In the genomic region with DNA sequence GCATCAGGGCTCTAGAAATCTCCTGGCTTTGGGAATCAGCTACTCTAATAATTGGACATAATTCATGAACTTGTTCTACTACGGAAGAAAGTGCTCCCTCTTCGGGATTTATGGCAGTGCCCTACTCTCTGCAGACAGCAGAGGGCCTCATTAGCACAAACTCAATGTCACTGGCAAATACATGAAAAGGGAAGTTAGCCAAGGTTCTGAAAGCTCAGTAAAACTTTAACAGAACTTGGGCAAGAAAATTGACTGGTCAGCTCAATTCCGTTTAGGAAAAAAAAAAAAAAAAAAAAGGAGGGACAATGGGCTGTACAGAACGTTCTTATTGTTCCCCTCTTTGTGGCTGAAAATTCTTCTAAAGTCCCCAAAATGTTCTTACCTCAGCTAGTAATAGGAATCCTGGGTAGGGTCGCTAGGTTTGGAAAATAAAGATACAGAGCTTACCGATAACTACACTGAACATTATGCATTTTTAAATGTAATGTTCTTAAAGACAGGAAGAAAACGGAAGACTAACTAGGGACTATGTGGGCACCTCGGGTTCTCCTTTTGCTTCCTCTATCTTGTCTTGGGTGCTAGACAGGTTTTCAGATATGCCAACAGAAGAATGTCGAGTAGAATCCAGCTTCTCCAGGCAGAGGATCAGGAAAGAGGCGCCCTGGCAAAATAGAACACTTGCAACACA, we compare ENCODE assay signal across 8 mouse cellular contexts. TPM values are rescaled to one million over a fixed set of nuclear protein-coding genes. Genes with fewer than 3 reads are reported as not detected.
DNase-seq lines count a peak whose midpoint lies in the region; ATAC-seq and TF ChIP-seq lines count a peak whose summit lies in the region.

No protein-coding gene starts in this region.

- no peak overlapping the region for H3K9ac ChIP-seq in forebrain, postnatal 0 days
- H3K9ac ChIP-seq in forebrain, embryonic 11.5 days (ENCODE audit: low read length) = no peak overlapping the region
- no peak overlapping the region for H3K9ac ChIP-seq in forebrain, embryonic 12.5 days

- no peaks in the 10 kb centered on the region for H3K27me3 ChIP-seq in forebrain, postnatal 0 days (ENCODE audit: insufficient read depth, low read length)
- peaks cover 4% of the 10 kb centered on the region for H3K27me3 ChIP-seq in forebrain, embryonic 11.5 days (ENCODE audit: control insufficient read depth, insufficient read depth, low read length)
- H3K27me3 ChIP-seq in cerebellum, adult 2 months (ENCODE audit: control insufficient read depth, insufficient read depth, low read length) = no peaks in the 10 kb centered on the region
- H3K27me3 ChIP-seq in forebrain, embryonic 12.5 days = peaks cover 37% of the 10 kb centered on the region

- WGBS in forebrain, postnatal 0 days = 59% methylated on average over 10 of the region's 10 CpGs
- 65% methylated on average over 10 of the region's 10 CpGs for WGBS in forebrain, embryonic 11.5 days
- 47% methylated on average over 10 of the region's 10 CpGs for WGBS in cerebellum, adult 2 months
- 33% methylated on average over 8 of the region's 10 CpGs for WGBS in macrophage (ENCODE audit: missing documents)
- 60% methylated on average over 10 of the region's 10 CpGs for WGBS in forebrain, embryonic 12.5 days

- no peaks in the 10 kb centered on the region for H3K4me1 ChIP-seq in forebrain, postnatal 0 days (ENCODE audit: insufficient read depth)
- H3K4me1 ChIP-seq in forebrain, embryonic 11.5 days (replicated peaks; ENCODE audit: control insufficient read depth, insufficient read depth, low read length) = no peaks in the 10 kb centered on the region
- no peaks in the 10 kb centered on the region for H3K4me1 ChIP-seq in cerebellum, adult 2 months (ENCODE audit: control insufficient read depth, insufficient read depth, low read length)
- H3K4me1 ChIP-seq in forebrain, embryonic 12.5 days = no peaks in the 10 kb centered on the region

- ATAC-seq in forebrain, postnatal 0 days = no peak
- ATAC-seq in forebrain, embryonic 11.5 days (replicated peaks; ENCODE audit: low FRiP score) = no peak
- no peak for ATAC-seq in forebrain, embryonic 12.5 days (ENCODE audit: low FRiP score)

- H3K4me2 ChIP-seq in forebrain, postnatal 0 days (ENCODE audit: low read depth) = no peak overlapping the region
- no peak overlapping the region for H3K4me2 ChIP-seq in forebrain, embryonic 11.5 days (ENCODE audit: low read depth, low read length, severe bottlenecking)
- H3K4me2 ChIP-seq in forebrain, embryonic 12.5 days = no peak overlapping the region

- peak; percentile 58 for DNase-seq in forebrain, postnatal 0 days
- no peak for DNase-seq in forebrain, embryonic 11.5 days (ENCODE audit: low spot score)
- peak; percentile 40 to 43 for DNase-seq in right cerebral cortex, adult 2 months (ENCODE audit: low spot score in 2 of 2)
- no peak for DNase-seq in right cerebral cortex, postnatal 36 days (ENCODE audit: low spot score in 2 of 2)
- peak; percentile 32 to 42 for DNase-seq in cerebellum, adult 2 months
- peak; percentile 61 for DNase-seq in kidney, postnatal 10 days

- H3K36me3 ChIP-seq in forebrain, postnatal 0 days (ENCODE audit: insufficient read depth) = no peaks in the 10 kb centered on the region
- H3K36me3 ChIP-seq in forebrain, embryonic 11.5 days (ENCODE audit: control insufficient read depth, insufficient read depth, low read length) = no peaks in the 10 kb centered on the region
- H3K36me3 ChIP-seq in macrophage (ENCODE audit: inconsistent target) = no peaks in the 10 kb centered on the region
- no peaks in the 10 kb centered on the region for H3K36me3 ChIP-seq in forebrain, embryonic 12.5 days (replicated peaks)

- no peaks in the 10 kb centered on the region for H3K79me2 ChIP-seq in macrophage (ENCODE audit: inconsistent target)

- no peaks in the 10 kb centered on the region for H3K9me3 ChIP-seq in forebrain, postnatal 0 days (ENCODE audit: low read length)
- no peaks in the 10 kb centered on the region for H3K9me3 ChIP-seq in forebrain, embryonic 11.5 days (ENCODE audit: control insufficient read depth, low read length)
- H3K9me3 ChIP-seq in forebrain, embryonic 12.5 days = no peaks in the 10 kb centered on the region

- peak; percentile 75 for TF ChIP-seq CTCF in forebrain, postnatal 0 days (IDR thresholded peaks at IDR 0.05; ENCODE audit: low read depth)
- peak; percentile 54 for TF ChIP-seq CTCF in cerebellum, adult 2 months (IDR thresholded peaks at IDR 0.05; ENCODE audit: borderline replicate concordance, insufficient read depth, low read depth, low read length)

- H3K27ac ChIP-seq in forebrain, postnatal 0 days (ENCODE audit: low read depth, low read length) = no peak overlapping the region
- no peak overlapping the region for H3K27ac ChIP-seq in forebrain, embryonic 11.5 days (ENCODE audit: low read depth, low read length)
- H3K27ac ChIP-seq in cerebellum, adult 2 months (ENCODE audit: insufficient read depth, low read length) = no peak overlapping the region
- H3K27ac ChIP-seq in macrophage = peak overlapping the region; percentile 58
- no peak overlapping the region for H3K27ac ChIP-seq in forebrain, embryonic 12.5 days

- H3K4me3 ChIP-seq in forebrain, postnatal 0 days (ENCODE audit: low read depth, low read length) = no peak overlapping the region
- H3K4me3 ChIP-seq in forebrain, embryonic 11.5 days (ENCODE audit: low read depth, low read length) = no peak overlapping the region
- H3K4me3 ChIP-seq in cerebellum, adult 2 months (replicated peaks; ENCODE audit: insufficient read depth, low read depth, low read length) = no peak overlapping the region
- H3K4me3 ChIP-seq in macrophage (ENCODE audit: inconsistent target) = no peak overlapping the region
- no peak overlapping the region for H3K4me3 ChIP-seq in forebrain, embryonic 12.5 days (replicated peaks)

- TF ChIP-seq POLR2A in cerebellum, adult 2 months (IDR thresholded peaks at IDR 0.05; ENCODE audit: borderline replicate concordance, insufficient read depth, low read length) = no peak

RNA-seq across cellular contexts. Expression of gene Prps1, which starts 35.6 kb away (rescaled TPM):
- total RNA-seq in forebrain, postnatal 0 days (2014; rRNA removed) = 48.9 and 50.2 TPM in 2 replicates
- 86.9 and 95.8 TPM in 2 replicates for polyA plus RNA-seq in forebrain, postnatal 0 days (2015; fragmentation: Nextera tagmentation; extraction: Ambion mirVana)
- 81.5 and 89.5 TPM in 2 replicates for polyA plus RNA-seq in forebrain, embryonic 11.5 days (2014; fragmentation: Nextera tagmentation; extraction: Ambion mirVana)
- 48.9 and 52.2 TPM in 2 replicates for polyA plus RNA-seq in cerebellum, adult 2 months (2012; rRNA removed)
- total RNA-seq in macrophage (2018; cell fraction: chromatin; rRNA removed) = 1 to 10 TPM in 11 of 26 experiments, under 1 TPM in 7, not detected in 8; 0.41 to 5.4 (median 1.2) TPM
- 1 to 10 TPM; 3.2 to 6.3 (median 5.4) TPM for total RNA-seq in macrophage (2018; cell fraction: cytosol; rRNA removed)
- total RNA-seq in macrophage (2018; cell fraction: nucleus; rRNA removed) = 1 to 10 TPM in 21 of 26 experiments, under 1 TPM in 5; 0.58 to 6.1 (median 1.7) TPM
- polyA plus RNA-seq in macrophage (2018) = 4.6 to 17.2 TPM (median 6.0 TPM) in 3 replicates
- polyA plus RNA-seq in forebrain, embryonic 12.5 days (2016; fragmentation: Nextera tagmentation; extraction: Ambion mirVana) = 67.4 and 70.9 TPM in 2 replicates

Comparison
In these comparisons a context has a peak if more than half of its experiments do, and no peak if none do; other contexts are left out.
1. DNase-seq: peak in forebrain, postnatal 0 days (single experiment), right cerebral cortex, adult 2 months (2 of 2), cerebellum, adult 2 months (2 of 2) and kidney, postnatal 10 days (single experiment); none in forebrain, embryonic 11.5 days (single experiment) and right cerebral cortex, postnatal 36 days (0 of 2).